Mouse (Mus musculus): ENCODE results near the gene Fxyd2.
A peak's percentile ranks its signal among the peaks of the same experiment; 100 is the strongest.

Fxyd2 gene

DNA sequence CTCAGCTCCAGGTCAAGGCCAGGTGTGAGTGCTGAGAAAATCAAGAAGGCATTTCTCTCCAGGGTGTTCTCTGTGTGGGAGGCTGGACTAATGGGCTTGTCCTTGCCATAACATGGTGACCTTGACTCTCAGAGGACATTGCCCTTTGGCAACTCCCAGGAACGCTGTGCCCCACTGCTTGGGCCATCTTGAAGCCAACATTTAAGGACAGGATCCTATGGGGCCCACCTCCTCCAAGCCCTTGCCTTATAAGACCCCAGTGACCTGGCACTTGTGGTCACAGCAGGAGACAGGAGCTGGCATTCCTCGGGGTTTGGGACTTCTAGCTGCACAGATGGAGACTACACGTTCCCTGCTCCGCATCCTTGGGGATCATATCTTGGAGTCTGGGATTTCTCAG, at the start of gene Fxyd2:
TSS of gene Fxyd2 (plus strand) at position 236 of the 400 bp plus-strand sequence.
- DNase-seq (ENCODE audit: extremely low spot score), result no peak

DNA sequence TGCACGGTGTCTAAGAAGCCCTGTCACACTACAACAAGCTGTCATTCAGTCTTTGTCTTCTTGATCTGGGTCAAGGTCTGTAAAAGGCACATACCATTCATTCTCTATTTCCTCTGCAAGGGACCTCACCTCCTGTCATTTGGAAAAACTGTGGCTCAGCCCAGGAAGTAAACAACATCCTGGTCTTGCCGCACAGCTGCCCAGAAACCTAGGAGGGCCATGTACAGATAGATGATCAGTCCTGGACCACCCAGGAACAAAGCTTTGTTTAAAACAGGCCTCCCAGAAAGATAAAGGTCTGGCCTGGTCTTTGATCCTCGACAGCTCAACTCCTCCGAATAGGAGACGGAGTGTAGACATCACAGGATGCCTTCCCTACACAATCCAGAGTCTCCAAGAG, 49.6 kb upstream of the Fxyd2 start:
- DNase-seq (ENCODE audit: extremely low spot score), result no peak

DNA sequence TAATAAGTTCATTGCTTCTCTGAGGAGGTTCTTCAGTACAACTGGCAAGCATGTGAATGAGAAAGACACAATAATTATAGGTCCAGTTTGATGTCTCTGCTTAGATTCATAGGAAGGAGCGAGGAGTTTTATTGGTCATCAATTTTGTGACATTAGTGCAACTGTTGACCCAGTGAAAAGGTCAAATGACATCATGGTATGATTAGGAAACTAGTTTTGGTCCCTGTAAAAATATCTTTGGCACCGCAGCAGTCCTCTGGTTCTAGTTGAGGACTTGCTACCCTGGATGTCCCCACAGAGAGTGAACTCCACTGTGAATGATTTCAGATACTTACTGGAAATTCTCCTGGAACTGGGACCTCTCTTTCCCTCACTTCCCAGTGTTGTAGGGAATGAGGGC, 44.3 kb upstream of the Fxyd2 start:
- DNase-seq (ENCODE audit: extremely low spot score), result no peak

DNA sequence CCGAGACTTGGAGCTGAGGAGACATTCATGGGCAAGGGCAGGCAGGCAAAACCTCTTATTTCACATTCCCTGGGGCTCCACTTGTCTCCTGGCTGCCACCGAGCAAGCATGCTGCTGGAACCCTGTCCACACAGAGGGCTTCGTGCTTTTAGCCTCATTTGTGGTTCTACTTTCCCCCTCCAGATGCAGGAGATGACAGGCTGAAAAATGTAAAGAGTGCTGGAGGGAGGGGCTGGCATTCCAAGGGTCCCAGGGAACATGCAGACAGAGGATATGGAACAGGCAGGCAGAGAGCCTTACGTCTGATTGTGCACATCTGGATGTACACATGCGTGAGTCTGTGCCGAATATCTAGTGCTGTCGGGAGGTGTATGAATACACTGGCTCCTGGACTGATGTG, 41.1 kb upstream of the Fxyd2 start:
- no peak for DNase-seq (ENCODE audit: extremely low spot score)

DNA sequence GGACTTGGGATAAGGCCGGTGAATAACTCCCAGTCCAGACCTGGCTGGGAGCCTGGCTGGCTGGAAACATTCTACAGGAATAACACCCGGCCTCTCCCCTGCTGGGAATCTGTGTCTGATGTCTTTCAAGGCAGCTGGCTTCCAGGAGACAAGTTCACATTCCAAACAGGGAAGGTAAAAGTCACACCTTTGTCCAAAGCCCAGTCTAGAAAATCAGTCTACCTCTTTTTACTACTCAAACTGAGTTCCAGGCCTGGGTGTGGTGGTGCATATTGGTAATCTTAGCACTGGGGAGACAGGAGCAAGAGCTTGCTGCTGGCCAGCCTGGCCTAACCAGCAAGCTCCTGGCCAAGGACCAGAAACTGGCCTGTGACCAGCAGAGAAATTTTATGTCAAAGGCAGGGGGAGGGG, 37.4 kb upstream of the Fxyd2 start:
- DNase-seq (ENCODE audit: extremely low spot score), result no peak

DNA sequence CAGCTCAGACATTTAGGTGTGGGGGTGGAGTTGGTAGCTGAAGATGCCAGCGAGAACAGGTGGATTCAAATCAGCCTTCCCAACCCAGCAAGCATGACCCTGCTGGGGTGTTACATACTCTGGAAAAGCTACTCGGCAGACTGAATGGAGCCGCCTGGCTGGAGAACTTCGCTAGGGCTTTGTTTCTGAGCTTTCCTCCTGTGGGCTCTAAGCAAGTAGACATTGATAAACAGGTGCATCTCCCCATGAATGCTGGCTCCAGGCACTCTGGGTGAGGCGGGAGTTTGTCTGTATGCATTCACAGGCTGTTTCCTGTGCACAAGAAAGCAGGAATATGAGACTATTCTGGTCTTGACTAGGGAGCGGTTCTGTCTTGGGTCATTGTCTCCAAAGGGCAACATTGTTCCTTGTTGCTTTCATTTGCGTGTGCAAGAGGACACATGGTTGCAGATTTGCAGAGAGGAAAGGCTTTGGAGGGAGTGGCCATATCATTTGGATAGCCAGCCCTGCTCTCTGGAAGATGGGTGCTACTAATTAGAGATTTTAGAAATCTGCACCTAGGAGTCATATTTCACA, 35.7 kb upstream of the Fxyd2 start:
- DNase-seq (ENCODE audit: extremely low spot score), result no peak

DNA sequence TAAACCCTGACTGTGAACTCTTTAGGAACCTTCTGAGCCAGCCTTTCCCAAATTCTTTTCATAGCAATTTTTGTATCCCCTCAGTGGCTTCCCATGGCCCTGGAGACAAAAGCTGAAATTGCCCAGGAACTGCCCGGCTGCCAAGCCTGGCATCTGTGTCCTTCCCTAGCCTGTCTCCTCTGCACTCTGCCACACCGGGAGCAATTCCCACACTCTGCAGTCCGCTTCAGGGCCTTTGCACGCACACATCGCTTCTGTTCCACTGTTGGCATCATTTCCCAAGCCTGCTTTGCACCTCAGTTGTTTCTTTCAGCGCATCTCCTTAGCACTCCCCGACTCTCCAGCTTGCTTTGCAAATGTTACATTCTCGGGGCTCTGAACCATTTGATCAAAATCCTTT, 31.8 kb upstream of the Fxyd2 start:
- no peak for DNase-seq (ENCODE audit: extremely low spot score)

DNA sequence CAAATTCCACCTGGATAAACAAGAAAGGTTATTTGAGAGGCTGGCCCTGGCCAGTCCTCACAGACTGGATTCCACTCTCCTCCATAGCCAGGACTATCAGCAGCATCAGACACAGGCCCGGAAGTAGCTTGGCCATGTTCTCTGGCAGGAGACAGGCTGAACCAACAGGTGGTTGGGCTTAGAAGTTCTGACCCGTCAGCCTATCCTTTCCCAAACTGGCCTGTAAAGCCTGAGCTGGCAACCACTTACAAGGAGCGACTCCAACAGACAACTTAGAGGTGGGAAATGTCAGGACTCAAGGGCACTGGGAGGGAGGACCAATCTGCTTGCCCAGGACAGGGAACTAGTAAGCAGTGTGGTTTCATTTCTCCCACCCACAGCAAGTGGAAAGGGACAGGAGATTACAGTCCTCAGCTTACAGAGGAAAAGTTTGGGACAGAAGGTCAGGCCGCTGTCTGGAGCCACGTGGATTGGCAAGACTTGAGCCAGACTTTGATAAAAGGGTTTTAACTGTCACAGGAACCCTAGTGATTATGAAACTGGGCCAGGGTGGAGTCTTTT, 31.0 kb upstream of the Fxyd2 start:
- DNase-seq (ENCODE audit: extremely low spot score), result no peak

DNA sequence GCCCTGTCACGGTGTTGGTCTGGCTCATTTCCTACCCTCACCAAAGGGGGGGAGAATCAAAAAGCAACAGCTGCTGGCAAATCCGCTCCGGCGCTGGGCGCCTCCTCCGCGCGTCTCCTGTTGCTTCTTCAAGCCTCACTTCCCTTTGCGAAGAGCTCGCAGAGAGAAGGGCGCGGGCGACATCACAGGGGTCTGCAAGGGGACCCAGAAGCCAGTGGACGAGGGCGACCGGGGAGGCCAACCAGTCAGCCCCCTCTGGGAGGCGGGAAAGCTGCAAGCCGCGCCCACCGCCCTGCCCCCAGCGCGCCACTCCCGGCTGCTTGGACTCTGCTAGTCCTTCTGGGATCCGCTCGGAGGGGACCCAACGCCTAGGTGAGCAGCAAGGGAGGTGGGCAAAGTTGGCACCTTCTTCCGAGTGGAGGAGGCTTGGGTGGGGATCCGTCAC, 29.3 kb upstream of the Fxyd2 start, which contains the start of gene Fxyd6:
TSS of gene Fxyd6 (plus strand) at position 69 of the 445 bp plus-strand sequence.
- DNase-seq (ENCODE audit: extremely low spot score), result peak; percentile 90

DNA sequence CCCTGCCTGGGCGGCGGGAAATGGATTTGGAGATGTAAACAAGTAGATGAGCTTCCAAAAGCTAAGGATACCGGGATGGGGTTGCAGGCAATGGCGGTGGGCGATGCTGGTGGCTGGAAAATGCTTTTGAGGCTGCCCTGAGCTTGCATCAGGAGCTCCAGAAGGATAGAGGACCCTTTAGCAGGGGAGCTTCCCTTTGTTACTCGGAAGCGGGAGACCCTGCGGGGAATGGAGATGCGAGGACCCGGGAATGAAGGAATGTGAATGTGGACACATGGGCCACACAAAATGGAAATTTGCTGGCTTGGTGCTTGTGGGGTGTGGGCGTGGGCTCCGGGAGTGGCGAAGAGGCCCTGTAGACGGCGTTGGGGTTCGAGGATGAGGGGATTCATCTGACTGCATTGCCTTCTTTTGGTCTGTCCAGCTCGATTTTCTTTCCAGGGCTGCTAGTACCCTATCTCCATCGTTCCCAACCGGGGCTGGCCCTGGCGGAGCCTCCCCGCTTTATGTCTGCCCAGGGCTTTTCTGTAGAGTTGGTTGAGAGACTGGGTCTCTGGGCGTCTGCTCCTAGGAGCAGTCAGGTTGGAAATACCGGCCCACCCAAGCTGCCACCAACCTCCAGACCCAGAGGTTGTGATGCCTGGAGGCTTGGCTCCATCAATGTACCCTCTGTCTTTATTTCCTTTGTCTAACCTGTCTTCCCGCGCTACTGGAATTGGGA, 28.7 kb upstream of the Fxyd2 start:
- DNase-seq (ENCODE audit: extremely low spot score), result peak; percentile 53

DNA sequence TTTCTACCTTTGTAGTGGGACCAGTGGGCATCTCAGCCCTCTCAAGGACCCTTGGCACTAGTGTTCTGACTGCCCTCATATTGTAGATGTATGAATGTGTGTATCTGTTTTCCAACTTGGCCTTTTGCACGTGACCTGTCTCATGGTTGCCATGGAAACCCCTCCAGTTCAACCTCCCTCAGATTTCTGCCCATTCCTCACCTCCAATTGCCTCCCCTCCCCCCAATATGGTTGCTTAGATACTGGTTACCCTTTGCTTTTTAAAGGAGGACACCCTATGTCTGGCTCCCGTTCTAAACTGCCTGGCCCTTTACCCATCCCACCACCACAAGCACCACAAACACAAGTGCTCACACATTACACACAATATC, 28.1 kb upstream of the Fxyd2 start:
- no peak for DNase-seq (ENCODE audit: extremely low spot score)

DNA sequence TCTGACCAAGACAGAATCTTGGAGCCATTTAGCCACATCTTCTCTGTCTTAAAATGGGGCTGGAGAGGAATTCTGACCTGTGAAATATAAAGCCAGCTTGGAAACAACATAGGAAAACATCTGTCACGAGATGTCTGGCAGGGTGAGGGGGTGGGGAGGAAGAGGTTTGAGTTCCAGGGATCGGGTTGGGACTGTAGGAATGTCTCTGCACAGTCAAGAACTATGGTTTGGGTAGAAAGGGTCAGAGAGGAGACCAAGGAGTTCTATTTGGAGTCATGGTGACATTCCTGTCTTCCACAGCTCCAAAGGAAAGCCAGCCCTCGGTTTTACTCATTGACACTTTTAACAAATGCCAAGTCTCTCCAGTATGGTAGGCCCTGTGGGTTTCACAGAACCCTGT, 25.6 kb upstream of the Fxyd2 start:
- DNase-seq (ENCODE audit: extremely low spot score), result no peak

DNA sequence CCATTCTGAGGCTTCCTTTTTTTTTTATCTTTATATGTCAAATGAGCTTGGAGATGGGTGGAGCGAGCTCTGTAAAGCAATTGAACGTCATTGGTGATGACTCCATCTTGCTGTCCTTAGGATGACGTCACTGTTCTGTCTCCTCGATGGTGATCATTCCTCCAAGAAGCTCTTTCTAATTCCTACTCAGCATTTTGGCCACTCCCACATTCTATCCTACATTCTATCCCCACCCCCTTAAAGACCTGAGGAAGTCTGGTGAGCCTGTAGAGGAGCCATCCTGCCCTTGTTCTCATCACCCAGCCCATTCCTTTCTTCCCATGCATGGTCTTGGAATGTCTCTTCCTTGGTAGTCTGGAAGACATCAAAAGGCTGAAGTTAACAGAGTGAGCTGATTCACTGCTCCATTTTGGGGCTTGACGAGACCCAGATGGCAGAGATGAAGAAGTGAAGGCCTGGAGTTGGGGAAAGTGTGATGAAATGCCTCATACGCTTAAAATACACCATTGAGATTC, 24.4 kb upstream of the Fxyd2 start:
- no peak for DNase-seq (ENCODE audit: extremely low spot score)

DNA sequence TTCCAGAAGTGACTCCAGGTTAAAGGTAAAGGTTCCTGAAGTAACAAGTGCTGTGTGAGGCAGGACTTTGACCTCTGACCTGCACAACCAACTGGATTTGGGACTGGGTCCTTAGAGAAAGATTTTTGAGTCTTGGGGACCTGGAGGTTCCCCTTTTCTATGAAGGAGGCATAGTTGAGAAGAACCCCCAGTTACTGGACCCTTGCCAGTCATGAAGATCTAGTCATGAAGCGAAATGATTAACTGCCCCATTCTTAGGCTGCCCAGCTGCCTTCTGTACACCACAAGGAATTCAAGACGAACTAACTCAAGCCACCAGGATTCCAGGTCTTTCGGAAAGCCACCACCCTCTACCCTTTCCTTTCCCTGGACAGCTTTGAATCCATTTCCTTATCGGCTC, 23.0 kb upstream of the Fxyd2 start:
- DNase-seq (ENCODE audit: extremely low spot score), result no peak

DNA sequence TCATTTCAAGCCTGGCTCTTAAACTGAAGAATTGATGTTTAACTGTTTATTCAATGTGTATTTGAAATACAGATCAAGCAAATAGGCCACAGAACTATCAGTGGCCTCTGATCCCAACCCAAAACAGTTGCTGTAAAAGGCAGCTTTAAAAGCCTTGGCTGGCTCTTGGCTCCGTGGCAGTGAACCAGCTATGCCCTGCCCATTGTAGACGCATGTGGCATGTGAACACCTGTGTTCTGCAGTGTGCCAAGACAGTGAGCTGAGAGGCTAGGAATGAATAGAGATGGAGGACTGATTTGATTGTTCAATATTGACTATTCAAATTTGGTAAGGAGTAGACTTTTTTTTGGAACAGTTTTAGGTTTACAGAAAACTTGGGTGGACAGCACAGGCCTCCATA, 22.6 kb upstream of the Fxyd2 start:
- no peak for DNase-seq (ENCODE audit: extremely low spot score)

DNA sequence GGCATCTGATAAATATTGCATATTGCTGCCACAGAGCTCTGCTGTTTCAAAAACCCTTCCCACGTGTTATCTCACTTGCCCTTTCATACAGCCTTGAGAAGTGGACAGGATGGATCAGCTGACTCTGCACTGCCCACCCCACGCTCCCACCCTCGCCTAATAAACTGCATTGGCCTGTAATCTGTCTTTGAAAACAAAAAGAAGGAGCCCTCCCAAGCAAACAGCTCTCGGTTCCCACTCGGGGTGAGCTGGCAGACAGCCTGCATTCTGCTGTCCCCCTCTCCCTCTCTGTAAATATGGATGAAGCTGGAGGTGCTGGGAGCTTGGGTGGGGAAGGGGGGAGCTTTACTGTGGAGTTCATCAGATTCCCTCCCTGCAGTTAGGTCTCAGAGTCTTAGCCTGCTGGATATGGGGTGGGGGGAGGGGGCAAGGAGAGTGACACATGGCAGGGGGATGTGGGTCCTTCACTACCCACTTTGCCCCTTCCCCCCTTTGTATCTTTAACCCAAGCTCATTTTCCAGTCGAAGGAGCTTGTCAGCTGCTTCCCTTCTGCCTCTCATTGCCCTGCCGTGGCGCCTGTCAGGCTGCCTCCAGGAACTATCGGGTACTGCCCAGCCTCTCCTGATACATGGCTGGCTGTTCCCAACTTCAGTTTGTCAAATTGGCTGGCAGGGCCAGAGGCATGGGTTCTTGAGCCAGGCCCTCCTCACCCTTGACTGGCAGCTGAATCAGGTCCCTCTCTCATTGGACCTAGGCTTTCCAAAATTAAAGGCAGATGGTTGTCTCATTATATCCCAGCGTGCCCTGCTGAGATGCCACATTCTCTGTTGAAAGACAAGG, 18.8 kb upstream of the Fxyd2 start:
- no peak for DNase-seq (ENCODE audit: extremely low spot score)

DNA sequence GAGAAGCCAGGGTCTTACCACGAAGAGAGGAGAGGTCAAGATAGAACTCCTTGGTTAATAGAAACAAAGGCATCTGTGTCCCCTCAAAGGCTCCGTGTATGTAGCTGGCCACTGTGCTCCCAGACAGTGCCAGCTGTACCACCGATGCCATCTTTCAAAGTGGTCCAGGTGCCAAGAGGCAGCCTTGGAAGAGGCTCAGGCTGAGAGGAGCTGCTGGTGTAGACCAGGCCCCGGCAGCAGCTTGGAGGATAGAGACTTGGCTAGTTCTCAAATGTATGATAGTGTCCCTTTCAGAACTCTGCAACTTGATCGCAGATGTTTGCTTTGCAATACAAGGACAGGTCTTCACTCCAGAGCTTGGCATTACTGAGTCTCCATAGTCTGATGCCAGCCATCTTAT, 17.1 kb upstream of the Fxyd2 start:
- DNase-seq (ENCODE audit: extremely low spot score), result no peak

DNA sequence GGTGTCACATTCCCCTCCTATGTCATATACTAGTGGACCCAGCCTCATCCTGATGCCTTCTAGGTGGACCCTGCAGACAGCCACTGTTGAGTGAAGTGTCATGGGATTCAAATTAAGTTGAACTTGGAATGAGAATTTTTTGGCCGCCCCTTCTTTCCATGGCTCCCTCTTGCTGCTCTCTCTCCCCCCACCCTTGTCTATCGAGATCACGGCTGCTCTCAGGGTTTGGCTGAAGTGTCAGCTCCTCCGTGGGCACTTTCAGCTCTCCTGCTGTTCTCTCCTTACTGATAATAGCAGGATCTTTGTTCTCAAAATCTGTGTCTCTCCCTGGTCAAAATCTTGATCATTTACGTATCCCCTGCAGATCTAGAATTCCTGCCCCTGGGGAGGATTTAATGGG, 16.6 kb upstream of the Fxyd2 start:
- DNase-seq (ENCODE audit: extremely low spot score), result no peak

DNA sequence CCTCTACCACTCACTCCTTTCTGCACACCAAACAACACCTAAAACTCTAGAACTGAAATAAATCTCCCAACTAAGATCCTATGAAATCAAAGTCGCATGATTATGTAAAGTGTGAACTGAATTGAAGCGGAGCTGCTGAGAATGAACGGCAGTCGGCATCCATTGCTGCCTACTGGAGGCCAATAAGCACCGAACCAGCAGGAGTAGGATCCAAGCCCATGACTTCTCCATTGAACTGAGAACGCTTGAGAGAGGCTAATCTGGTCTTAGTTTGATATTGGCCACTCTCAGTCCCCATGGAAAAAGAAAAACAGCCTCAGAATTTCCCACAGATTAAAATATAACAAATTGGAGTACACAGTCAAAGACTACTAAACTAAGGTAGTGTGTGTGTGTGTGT, 15.6 kb upstream of the Fxyd2 start:
- no peak for DNase-seq (ENCODE audit: extremely low spot score)

DNA sequence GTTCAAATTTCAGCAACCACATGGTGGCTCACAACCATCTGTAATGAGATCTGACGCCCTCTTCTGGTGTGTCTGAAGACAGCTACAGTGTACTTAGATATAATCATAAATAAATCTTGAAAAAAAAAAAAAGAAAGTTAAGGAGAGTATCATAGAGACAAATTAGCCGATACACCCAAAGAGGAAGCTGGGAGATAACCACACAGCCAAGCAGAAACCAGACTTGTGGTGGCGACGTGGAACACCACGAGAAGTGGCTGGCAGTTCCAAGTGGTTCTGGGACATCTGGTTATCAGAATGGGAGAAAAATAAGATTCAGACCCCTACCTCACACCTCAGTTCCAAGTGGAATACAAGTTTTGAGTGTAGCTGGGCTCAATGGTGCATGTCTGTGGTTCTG, 12.8 kb upstream of the Fxyd2 start:
- DNase-seq (ENCODE audit: extremely low spot score), result no peak

DNA sequence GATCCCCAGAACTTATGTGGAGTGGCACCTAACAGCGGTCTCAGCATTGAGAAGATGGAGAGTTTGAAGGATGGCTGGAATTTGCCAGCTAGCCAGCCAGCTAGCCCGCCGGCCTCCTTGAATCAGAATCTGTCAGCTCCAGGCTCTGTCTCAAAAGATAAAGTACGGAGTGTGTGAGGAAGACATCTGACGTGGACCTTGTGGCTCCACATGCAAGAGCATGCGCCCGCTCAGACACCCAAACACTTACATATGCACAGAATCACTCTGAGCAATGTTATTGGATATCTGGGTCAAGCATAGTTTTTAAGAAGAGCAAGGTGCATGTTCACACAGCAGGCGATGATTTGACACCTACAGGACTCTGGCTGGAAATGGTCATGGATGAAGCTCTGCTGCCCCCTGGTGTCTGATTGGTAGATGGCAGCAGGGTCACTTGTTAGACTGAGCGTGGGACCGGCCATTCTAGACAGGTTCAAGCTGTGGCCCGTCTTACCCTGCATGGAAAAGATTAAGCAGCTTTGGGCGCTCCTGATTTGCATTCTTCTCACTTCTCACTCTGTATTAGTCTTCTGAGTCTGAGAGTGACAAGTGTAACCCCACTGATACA, 11.0 kb upstream of the Fxyd2 start:
- DNase-seq (ENCODE audit: extremely low spot score), result peak; percentile 85

DNA sequence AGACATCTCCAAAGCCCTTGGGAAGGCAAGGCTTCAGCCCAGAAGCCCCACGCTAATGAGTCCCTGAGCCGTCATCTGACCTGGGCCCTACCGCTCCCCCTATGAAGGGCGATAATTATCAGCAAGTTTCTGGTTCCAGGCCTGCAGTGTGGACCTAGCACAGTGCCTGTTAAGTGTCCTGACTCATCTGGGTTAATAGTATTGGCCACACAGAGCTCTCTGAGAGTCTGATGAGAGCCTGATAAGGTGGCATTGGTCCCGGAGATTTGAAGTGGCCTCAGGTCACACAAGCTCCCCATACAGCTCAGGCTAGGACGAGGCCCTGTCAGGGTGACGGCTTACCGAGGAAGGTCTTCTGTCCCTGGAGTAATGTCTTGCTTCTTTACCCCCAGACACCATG, 9.9 kb upstream of the Fxyd2 start:
- DNase-seq (ENCODE audit: extremely low spot score), result no peak

Measured in embryo, embryonic 9.5 days (tissue).